Mouse (Mus musculus) forebrain, postnatal 0 days (tissue): ENCODE measurements at regions not wholly inside any gene's neighbourhood (a gene's known extent, or its start where the extent isn't known, plus 50 kb on each side); places are given as distances from the start of the nearest gene placed in this dataset.

Experiments
- ATAC-seq: fragments of 200-750 bp; cut with Nextera tagmentation; 2 replicates; pipeline ENCODE4 v1.8.0; 2017; ENCODE audit warnings: mild to moderate bottlenecking, moderate library complexity
- DNase-seq: peaks from one replicate; pipeline ENCODE4 v3.0.0-alpha.2; 2015
- H3K27ac ChIP-seq: fragments of 300-500 bp; sonication (generic); 2 replicates; pipeline ENCODE4 v1.5.1; 2014; ENCODE audit warnings: low read depth, mild to moderate bottlenecking, antibody characterized with exemption, low read length, moderate library complexity, mixed read lengths
- H3K27me3 ChIP-seq: fragments of 300-500 bp; sonication (generic); 2 replicates; pipeline ENCODE4 v1.6.1; 2014; ENCODE audit warnings: mild to moderate bottlenecking, low read length, mixed read lengths; ENCODE audit not compliant: insufficient read depth
- H3K36me3 ChIP-seq: fragments of 300-500 bp; sonication (generic); 2 replicates; pipeline ENCODE4 v1.6.1; 2014; ENCODE audit warnings: mild to moderate bottlenecking, moderate library complexity; ENCODE audit not compliant: insufficient read depth
- H3K4me1 ChIP-seq: fragments of 300-500 bp; sonication (generic); 2 replicates; pipeline ENCODE4 v1.6.1; 2014; ENCODE audit warnings: antibody characterized with exemption; ENCODE audit not compliant: insufficient read depth
- H3K4me2 ChIP-seq: fragments of 300-500 bp; sonication (generic); 2 replicates; pipeline ENCODE4 v1.6.1; 2014; ENCODE audit warnings: low read depth, mild to moderate bottlenecking, moderate library complexity
- H3K4me3 ChIP-seq: fragments of 300-500 bp; sonication (generic); 2 replicates; pipeline ENCODE4 v1.5.1; 2014; ENCODE audit warnings: low read depth, low read length, mixed read lengths
- H3K9ac ChIP-seq: fragments of 300-500 bp; sonication (generic); 2 replicates; pipeline ENCODE4 v1.6.1; 2014; ENCODE audit warnings: mild to moderate bottlenecking
- H3K9me3 ChIP-seq: fragments of 300-500 bp; sonication (generic); 2 replicates; pipeline ENCODE4 v1.6.1; 2016; ENCODE audit warnings: low read length
- CTCF ChIP-seq: sonication (generic); IDR thresholded peaks from 2 replicates; pipeline ENCODE4 v1.5.1; 2016; ENCODE audit warnings: antibody characterized with exemption, control low read depth, low read depth
- WGBS: fragments of 180-500 bp; shearing (Covaris S2); extraction: QIAGEN DNeasy Blood & Tissue Kit; methylation state at CpG from one replicate; pipeline ENCODE4 v1.1.7; 2014; 5-methylcytosine and 5-hydroxymethylcytosine counted together

DNA sequence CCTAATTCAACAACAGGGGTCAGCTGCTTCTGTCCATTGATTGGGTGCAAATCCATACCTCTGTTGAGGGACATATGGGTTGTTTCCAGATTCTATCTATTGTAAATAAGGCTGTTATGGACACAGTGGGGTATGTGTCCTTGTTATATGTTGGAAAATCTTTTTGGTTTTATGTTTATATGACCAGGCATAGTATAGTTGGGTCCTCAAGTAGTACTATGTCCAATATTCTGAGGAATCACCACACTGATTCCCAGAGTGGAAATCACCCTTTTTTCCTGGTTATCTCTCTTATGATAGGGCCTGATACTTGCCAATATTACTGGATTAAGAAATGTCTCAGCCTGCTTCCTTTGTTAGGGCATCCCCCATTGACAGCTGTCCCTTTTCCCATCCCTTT, 1471.0 kb downstream of the Kcnt2 start:
- no peak for ATAC-seq
- Histone ChIP-seq H3K4me2 (no peak overlapping the region), H3K27me3 (no peaks in the 10 kb centered on the region), H3K27ac (no peak overlapping the region), H3K36me3 (no peaks in the 10 kb centered on the region), H3K4me3 (no peak overlapping the region), H3K9me3 (no peaks in the 10 kb centered on the region), H3K4me1 (no peaks in the 10 kb centered on the region; the same call in 1 of the 2 replicates), H3K9ac (no peak overlapping the region)
- DNase-seq: no peak
- TF ChIP-seq CTCF: no peak

DNA sequence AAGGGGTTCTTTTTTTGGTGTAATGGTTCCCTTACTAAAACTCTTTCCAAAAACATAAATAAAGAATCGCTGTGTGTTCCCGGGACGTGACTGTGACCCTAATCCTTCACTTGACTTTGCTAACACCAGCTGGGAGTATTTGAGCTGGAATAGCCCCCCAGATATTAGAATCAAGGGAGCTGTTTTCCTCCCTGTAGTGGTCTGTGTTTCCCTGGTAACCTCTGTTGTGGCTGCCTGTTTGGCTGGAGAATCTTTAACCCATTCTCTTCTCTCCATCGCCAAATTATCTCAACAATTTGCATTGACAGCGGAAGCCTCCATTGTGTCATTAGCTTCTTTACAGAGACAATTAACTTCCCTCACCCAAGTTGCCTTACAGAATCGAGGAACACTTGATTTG, 1471.6 kb downstream of the Kcnt2 start:
- no peaks in the 10 kb centered on the region for H3K9me3 ChIP-seq
- no peak overlapping the region for H3K4me2 ChIP-seq
- TF ChIP-seq CTCF: no peak
- H3K27me3 ChIP-seq: no peaks in the 10 kb centered on the region
- ATAC-seq: peak; percentile 66; the same call in 1 of the 2 replicates
- H3K27ac ChIP-seq: no peak overlapping the region
- no peaks in the 10 kb centered on the region for H3K36me3 ChIP-seq
- H3K4me1 ChIP-seq: no peaks in the 10 kb centered on the region; the same call in 1 of the 2 replicates
- H3K4me3 ChIP-seq: no peak overlapping the region
- WGBS: 14% methylated on average over 6 of the region's 6 CpGs
- H3K9ac ChIP-seq: no peak overlapping the region
- peak; percentile 21 for DNase-seq

DNA sequence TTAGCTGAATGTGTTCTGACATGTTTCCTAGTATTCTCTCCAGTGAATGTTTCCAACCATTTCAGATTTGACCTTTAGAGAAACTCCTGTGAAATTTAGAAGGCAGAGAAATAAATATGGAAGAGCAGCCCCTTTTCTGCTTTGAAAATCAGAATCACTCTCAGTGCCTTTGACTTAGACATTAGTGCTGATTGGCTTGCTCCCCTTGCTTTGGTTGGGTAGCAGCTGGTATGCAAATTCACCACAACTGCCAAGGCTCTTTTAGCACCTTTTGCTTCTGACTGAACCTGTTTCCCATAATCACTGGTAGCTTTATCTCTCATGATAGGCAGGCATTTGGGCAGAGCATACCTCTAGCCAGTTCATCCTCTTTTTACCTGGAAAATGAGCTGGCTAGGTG, 1495.3 kb downstream of the Kcnt2 start:
- H3K4me1 ChIP-seq: no peaks in the 10 kb centered on the region
- H3K9ac ChIP-seq: no peak overlapping the region
- H3K27ac ChIP-seq: no peak overlapping the region
- no peak for TF ChIP-seq CTCF
- H3K4me3 ChIP-seq: no peak overlapping the region
- H3K36me3 ChIP-seq: no peaks in the 10 kb centered on the region
- peak; percentile 39 for DNase-seq
- H3K9me3 ChIP-seq: no peaks in the 10 kb centered on the region
- H3K27me3 ChIP-seq: no peaks in the 10 kb centered on the region
- H3K4me2 ChIP-seq: no peak overlapping the region
- peak; percentile 66 for ATAC-seq

DNA sequence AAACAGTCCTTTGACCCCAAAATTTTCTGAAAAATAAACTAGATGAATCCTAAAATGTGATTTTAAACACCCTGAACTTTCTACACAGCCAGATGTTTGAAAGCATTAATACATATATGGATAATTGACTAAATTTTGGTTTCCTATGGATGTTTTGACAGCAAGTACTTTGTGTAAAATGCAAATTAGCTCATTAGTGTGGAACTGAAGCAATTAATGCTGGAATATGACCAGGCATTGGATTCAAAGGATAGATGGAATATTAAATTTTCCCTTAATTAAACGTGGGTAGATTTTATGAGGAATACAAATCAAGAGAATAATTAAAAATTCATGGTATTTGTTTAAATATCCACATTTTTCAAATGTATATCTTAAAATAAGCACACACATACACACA, 1530.1 kb downstream of the Kcnt2 start:
- 24% methylated on average over 1 of the region's 1 CpGs for WGBS
- TF ChIP-seq CTCF: no peak
- Histone ChIP-seq H3K36me3 (no peaks in the 10 kb centered on the region), H3K27ac (no peak overlapping the region), H3K9ac (no peak overlapping the region), H3K4me1 (no peaks in the 10 kb centered on the region), H3K4me3 (no peak overlapping the region), H3K27me3 (no peaks in the 10 kb centered on the region), H3K4me2 (no peak overlapping the region), H3K9me3 (no peaks in the 10 kb centered on the region)
- peak; percentile 4 for DNase-seq
- no peak for ATAC-seq

DNA sequence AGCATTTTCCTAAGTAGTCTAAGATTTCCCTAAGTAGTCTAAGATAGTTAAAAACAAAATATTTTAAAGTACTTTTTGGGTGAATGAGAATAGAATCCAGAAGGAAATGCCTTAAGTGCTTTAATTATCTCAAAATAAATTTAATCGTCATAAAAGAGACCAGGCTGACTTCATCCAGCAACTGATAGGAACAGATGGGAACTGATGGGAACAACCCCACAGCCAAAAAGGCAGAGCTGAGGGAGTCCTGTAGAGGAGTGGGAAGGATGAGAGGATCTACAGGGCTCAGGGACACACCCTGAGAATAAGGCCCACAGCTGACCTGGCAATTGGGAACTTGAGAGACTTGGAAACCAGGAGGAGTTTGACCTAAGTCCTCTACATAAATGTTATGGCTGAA, 1537.4 kb downstream of the Kcnt2 start:
- Histone ChIP-seq H3K4me3 (no peak overlapping the region), H3K4me1 (no peaks in the 10 kb centered on the region), H3K4me2 (no peak overlapping the region), H3K27ac (no peak overlapping the region), H3K9me3 (no peaks in the 10 kb centered on the region), H3K27me3 (no peaks in the 10 kb centered on the region), H3K9ac (no peak overlapping the region), H3K36me3 (no peaks in the 10 kb centered on the region)
- DNase-seq (peak; percentile 42), ATAC-seq (peak; percentile 58)
- 73% methylated on average over 1 of the region's 1 CpGs for WGBS
- TF ChIP-seq CTCF: no peak

DNA sequence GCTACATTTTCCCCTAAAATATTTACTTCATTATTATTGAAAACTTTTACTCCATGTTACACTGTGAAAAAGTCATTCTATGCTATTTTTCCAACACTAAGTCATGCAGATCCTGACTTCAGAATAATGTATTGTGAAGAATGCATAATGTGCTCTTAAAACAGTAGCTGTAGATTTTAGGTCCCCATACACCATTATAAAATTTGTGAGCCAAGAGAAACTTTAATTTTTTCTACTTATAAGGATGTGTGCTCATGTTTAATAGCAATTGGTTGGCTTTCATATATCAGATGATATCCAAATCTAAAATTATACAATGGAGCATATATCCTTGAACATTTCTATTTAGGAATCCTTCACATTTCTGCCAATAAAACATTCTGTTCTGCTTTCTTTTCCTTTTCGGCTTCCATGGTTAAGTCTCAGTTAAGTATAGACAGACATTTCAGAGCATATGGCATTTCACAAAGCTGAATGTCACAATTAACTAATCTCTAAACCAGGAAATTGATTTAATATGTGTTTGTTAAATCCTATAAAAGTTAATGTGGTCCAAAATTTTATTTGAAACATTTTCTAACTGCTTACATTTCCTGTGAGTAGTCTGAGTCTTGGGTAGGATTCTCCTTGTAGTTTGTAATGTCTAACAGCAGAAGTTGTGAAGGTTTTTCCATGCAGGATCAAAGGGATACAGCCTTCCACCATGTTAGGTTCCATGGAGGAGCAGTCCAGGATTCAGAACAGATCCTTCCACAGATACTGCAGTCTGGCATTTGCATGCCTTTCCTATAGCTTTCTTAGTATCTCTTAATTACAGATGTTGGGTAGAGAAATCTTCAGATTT, 1567.6 kb downstream of the Kcnt2 start:
- no peak overlapping the region for H3K4me3 ChIP-seq
- no peak for TF ChIP-seq CTCF
- ATAC-seq (peak; percentile 85), DNase-seq (peak; percentile 47)
- H3K4me2 ChIP-seq: no peak overlapping the region
- no peaks in the 10 kb centered on the region for H3K4me1 ChIP-seq
- H3K9ac ChIP-seq: no peak overlapping the region
- no peaks in the 10 kb centered on the region for H3K36me3 ChIP-seq
- no peaks in the 10 kb centered on the region for H3K9me3 ChIP-seq
- no peak overlapping the region for H3K27ac ChIP-seq
- no peaks in the 10 kb centered on the region for H3K27me3 ChIP-seq
- 70% methylated on average over 1 of the region's 1 CpGs for WGBS

DNA sequence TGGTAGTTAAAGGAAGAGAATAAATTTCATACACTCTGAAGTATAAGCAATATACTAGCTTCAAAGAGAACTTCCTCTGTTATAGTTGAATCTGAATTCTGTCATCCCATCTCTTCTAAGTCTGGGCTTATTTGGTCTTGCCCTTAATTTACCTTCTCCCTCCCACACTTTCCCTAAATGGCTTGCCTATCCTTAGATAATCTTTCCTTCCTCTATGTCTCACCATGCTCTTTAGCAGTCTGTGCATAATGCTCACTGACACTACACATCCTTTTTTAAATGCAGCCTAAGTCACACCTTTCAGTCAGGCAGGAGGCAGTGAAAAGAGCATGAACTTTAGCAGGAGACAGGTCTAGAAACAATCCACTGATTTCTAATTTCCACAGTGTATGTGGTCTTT, 1585.5 kb downstream of the Kcnt2 start:
- no peak for ATAC-seq
- TF ChIP-seq CTCF: no peak

More for the DNA sequence above, 1585.5 kb downstream of the Kcnt2 start:
- H3K27ac ChIP-seq: no peak overlapping the region
- H3K27me3 ChIP-seq: no peaks in the 10 kb centered on the region
- no peak overlapping the region for H3K9ac ChIP-seq
- no peaks in the 10 kb centered on the region for H3K9me3 ChIP-seq
- no peaks in the 10 kb centered on the region for H3K36me3 ChIP-seq
- H3K4me2 ChIP-seq: no peak overlapping the region
- DNase-seq: no peak
- H3K4me1 ChIP-seq: no peaks in the 10 kb centered on the region
- H3K4me3 ChIP-seq: no peak overlapping the region
